Mouse (Mus musculus) heart, embryonic 14.5 days (tissue): ENCODE results near the gene Npepps. TPM values are rescaled to one million over a fixed set of nuclear protein-coding genes. Genes with fewer than 3 reads are reported as not detected.

Experiments
- ATAC-seq: fragments of 200-750 bp; cut with Nextera tagmentation; 2 replicates; pipeline ENCODE4 v1.8.0; 2017; ENCODE audit warnings: low read depth, moderate TSS enrichment; ENCODE audit not compliant: insufficient number of reproducible peaks, insufficient read depth, low FRiP score
- H3K27ac ChIP-seq, 2 experiments: fragments of 200-500 bp in 1 of 2; fragments of 300-500 bp in 1 of 2; sonication (generic) in 1 of 2; replicated peaks in 1 of 2; 2 replicates each; pipeline ENCODE4 v1.5.1; 2012 to 2014; ENCODE audit warnings: low read depth in 2 of 2, low read length in 2 of 2, control low read depth in 1 of 2, mild to moderate bottlenecking in 1 of 2, mixed read lengths in 1 of 2; ENCODE audit not compliant: control insufficient read depth in 1 of 2, insufficient read depth in 1 of 2
- H3K27me3 ChIP-seq: fragments of 300-500 bp; sonication (generic); 2 replicates; pipeline ENCODE4 v1.6.1; 2014; ENCODE audit warnings: mild to moderate bottlenecking, low read length, control low read depth; ENCODE audit not compliant: control insufficient read depth, insufficient read depth
- H3K36me3 ChIP-seq: fragments of 300-500 bp; sonication (generic); 2 replicates; pipeline ENCODE4 v1.6.1; 2014; ENCODE audit warnings: mild to moderate bottlenecking, control low read depth, low read length, mixed read lengths; ENCODE audit not compliant: control insufficient read depth, insufficient read depth
- H3K4me1 ChIP-seq, 2 experiments: fragments of 200-500 bp in 1 of 2; fragments of 300-500 bp in 1 of 2; sonication (generic) in 1 of 2; 2 replicates each; pipeline ENCODE4 v1.6.1; 2012 to 2014; ENCODE audit warnings: low read length in 2 of 2, control low read depth in 1 of 2, mixed read lengths in 1 of 2; ENCODE audit not compliant: control insufficient read depth in 2 of 2, insufficient read depth in 2 of 2
- H3K4me2 ChIP-seq: fragments of 300-500 bp; sonication (generic); 2 replicates; pipeline ENCODE4 v1.6.1; 2014; ENCODE audit warnings: mild to moderate bottlenecking, low read length
- H3K4me3 ChIP-seq, 2 experiments: fragments of 200-500 bp in 1 of 2; fragments of 300-500 bp in 1 of 2; sonication (generic) in 1 of 2; 2 replicates each; pipeline ENCODE4 v1.5.1; 2012 to 2014; ENCODE audit warnings: low read length in 2 of 2, mild to moderate bottlenecking in 2 of 2, control low read depth in 1 of 2, low read depth in 1 of 2, moderate library complexity in 1 of 2; ENCODE audit not compliant: control insufficient read depth in 1 of 2, insufficient read depth in 1 of 2
- H3K9ac ChIP-seq: fragments of 300-500 bp; sonication (generic); 2 replicates; pipeline ENCODE4 v1.6.1; 2014; ENCODE audit warnings: mild to moderate bottlenecking, low read length
- H3K9me3 ChIP-seq: fragments of 300-500 bp; sonication (generic); 2 replicates; pipeline ENCODE4 v1.6.1; 2016; ENCODE audit warnings: low read length, control low read depth; ENCODE audit not compliant: control insufficient read depth
- WGBS: fragments of 180-500 bp; shearing (Covaris S2); extraction: QIAGEN DNeasy Blood & Tissue Kit; methylation state at CpG from one replicate; pipeline ENCODE4 v1.1.7; 2014; 5-methylcytosine and 5-hydroxymethylcytosine counted together
- polyA plus RNA-seq: library from polyadenylated mRNA; unstranded; fragments of >200 nt; fragmentation: Nextera tagmentation; extraction: Ambion mirVana; gene quantifications from 2 replicates; pipeline ENCODE4 v1.2.1, GENCODE M21; 2014

Npepps gene
- polyA plus RNA-seq, 1 experiment from 2014 or later: 86.9 TPM

DNA sequence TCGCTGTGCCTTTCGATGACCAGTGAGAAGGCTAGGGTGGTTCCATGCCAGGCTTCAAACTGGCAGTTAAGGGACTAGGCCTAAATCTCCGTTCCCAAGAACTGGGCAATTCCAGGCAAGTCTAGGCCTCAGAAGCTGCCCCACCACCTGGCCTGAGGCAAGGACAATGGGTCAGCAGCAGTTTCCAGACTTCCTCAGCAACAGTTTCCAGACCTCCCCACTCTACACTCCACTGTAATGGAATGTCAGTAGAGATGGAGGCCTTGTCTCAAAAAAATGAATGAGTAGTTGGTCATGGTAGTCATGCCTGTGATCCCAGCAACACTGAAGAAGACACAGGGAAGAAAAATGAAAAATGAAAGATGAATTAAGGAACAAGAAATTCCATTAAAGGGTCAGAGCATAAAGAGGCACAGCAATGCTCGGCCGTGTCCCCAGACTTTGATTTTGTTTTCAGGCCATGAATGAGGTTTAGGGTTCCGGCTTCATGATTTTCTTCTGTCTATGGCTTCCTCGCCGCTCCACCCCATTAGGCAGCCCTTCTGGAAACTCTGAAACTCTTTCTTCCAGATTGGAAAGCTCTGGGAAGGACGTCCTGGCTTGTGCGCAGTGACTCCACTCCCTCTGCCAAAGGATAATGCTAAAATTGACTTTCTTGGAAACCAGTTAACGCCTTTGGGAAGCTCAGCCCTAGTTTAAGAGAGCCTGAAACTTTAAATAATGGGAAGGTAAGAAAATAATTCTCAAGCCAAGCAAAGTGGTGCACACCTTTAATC lies 27.0 kb upstream of the Npepps start:
- no peak for ATAC-seq
- H3K9ac ChIP-seq: no peak overlapping the region
- no peak overlapping the region for H3K4me2 ChIP-seq
- 93% methylated on average over 11 of the region's 11 CpGs for WGBS
- no peaks in the 10 kb centered on the region for H3K27me3 ChIP-seq
- H3K27ac ChIP-seq: no peak overlapping the region
- no peaks in the 10 kb centered on the region for H3K36me3 ChIP-seq
- H3K9me3 ChIP-seq: no peaks in the 10 kb centered on the region
- no peak overlapping the region for H3K4me3 ChIP-seq
- peaks cover 13 to 32% of the 10 kb centered on the region in 2 experiments for H3K4me1 ChIP-seq

DNA sequence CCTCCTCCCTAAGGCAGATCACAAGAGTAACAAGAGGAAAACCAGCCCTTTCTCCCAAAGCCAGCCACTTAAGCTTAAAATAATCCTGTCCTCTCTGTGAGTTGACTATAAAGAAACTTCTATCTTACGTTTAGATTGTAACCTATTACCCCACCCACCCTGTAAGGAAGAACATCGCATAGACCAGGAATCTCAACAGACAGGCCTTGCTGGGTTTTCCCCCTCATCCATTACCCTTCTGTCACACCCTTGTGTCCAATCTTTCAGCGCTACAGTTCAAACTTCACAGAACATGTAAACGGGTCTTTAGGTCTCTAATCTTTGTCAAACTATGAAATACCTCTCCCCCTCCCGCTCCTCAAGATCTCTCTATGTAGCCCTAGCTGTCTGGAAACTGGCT lies 24.2 kb upstream of the Npepps start:
- Histone ChIP-seq H3K27ac (no peak overlapping the region), H3K36me3 (no peaks in the 10 kb centered on the region), H3K27me3 (no peaks in the 10 kb centered on the region), H3K4me1 (peaks cover 15 to 34% of the 10 kb centered on the region in 2 experiments), H3K9ac (no peak overlapping the region), H3K4me3 (no peak overlapping the region), H3K4me2 (no peak overlapping the region), H3K9me3 (no peaks in the 10 kb centered on the region)
- ATAC-seq: no peak
- 71% methylated on average over 5 of the region's 5 CpGs for WGBS

DNA sequence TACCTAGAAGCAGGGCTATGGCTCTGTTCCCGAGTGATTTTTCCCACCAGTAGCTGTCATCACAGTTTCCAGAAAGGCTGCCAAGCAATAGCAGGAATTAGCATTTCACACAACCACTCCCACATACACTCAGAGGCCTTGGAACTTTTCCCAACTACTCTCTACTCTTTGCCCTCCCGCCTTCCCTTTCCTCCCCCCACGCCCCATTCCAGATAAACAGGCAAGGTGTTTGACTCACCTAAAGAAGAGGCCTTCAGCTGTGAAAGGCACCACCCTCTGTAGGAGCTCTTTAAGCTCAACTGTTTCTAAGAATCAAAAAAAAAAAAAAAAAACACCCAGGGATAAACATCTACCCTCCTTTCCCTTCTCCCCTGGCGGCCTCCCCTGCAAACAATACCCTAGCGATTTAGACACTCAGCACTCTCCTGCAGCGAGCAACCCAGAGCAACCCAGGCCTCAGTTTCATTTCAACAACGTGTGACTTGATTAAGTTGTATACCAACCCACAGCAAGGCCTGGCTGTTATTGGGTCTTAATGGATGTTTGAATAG lies 21.9 kb upstream of the Npepps start:
- no peaks in the 10 kb centered on the region for H3K36me3 ChIP-seq
- no peak overlapping the region for H3K4me3 ChIP-seq
- 2% methylated on average over 7 of the region's 7 CpGs for WGBS
- H3K27ac ChIP-seq: peak overlapping the region; percentile 80 to 93
- peaks cover 10 to 23% of the 10 kb centered on the region in 2 experiments for H3K4me1 ChIP-seq
- H3K9me3 ChIP-seq: no peaks in the 10 kb centered on the region
- no peaks in the 10 kb centered on the region for H3K27me3 ChIP-seq
- peak overlapping the region; percentile 1; the same call in 1 of the 2 replicates for H3K9ac ChIP-seq
- ATAC-seq: peak; percentile 81
- H3K4me2 ChIP-seq: peak overlapping the region; percentile 23

DNA sequence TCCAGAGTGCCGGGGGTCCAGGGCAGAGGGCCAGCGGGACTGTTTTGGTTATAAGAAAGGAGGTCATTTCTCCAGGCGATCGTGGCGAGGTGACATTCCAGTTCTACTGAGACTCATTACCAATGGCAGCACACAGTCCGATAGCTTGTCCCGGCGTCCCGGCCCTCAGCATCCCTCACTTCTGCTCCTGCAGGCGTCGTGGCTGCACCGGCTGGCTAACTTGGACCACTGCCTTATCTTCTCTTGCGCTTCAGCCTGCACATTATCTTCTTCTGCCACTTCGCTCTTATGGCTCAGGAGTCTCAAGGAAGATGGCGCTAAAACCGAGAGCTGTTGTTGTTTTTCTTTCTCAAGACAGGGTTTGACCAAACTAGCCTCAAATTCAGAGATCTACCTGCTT lies 21.0 kb upstream of the Npepps start:
- H3K27ac ChIP-seq: peak overlapping the region; percentile 73 to 93

DNA sequence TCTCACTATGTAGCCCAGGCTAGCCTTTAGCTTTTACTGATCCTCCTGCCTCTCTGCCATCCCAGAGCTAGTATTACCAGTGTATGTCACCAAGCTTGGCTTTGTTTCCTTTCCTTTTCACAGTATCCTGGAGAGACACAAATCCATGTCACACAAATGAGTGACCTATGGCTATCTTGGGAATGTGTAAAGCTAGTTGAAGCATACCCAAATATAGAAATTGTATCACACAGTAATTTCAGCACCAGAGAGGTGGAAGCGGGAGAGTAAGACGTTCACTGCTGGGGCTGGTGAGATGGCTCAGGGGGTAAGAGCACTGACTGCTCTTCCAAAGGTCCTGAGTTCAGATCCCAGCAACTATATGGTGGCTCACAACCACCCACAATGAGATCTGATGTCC lies 19.5 kb upstream of the Npepps start:
- Histone ChIP-seq H3K4me1 (peaks cover 10 to 27% of the 10 kb centered on the region in 2 experiments), H3K27ac (peak overlapping the region in 1 of 2 experiments; percentile 58; a peak in 2 of 4 replicates), H3K36me3 (no peaks in the 10 kb centered on the region), H3K4me3 (no peak overlapping the region), H3K9me3 (no peaks in the 10 kb centered on the region), H3K27me3 (no peaks in the 10 kb centered on the region), H3K4me2 (no peak overlapping the region), H3K9ac (no peak overlapping the region)
- peak; percentile 26; the same call in 1 of the 2 replicates for ATAC-seq
- 10% methylated on average over 2 of the region's 2 CpGs for WGBS

More for the DNA sequence above, 21.0 kb upstream of the Npepps start:
- Histone ChIP-seq H3K4me1 (peaks cover 10 to 27% of the 10 kb centered on the region in 2 experiments), H3K27me3 (no peaks in the 10 kb centered on the region), H3K9me3 (no peaks in the 10 kb centered on the region), H3K4me2 (no peak overlapping the region), H3K36me3 (no peaks in the 10 kb centered on the region), H3K4me3 (no peak overlapping the region), H3K9ac (no peak overlapping the region)
- no peak for ATAC-seq
- 71% methylated on average over 16 of the region's 16 CpGs for WGBS

DNA sequence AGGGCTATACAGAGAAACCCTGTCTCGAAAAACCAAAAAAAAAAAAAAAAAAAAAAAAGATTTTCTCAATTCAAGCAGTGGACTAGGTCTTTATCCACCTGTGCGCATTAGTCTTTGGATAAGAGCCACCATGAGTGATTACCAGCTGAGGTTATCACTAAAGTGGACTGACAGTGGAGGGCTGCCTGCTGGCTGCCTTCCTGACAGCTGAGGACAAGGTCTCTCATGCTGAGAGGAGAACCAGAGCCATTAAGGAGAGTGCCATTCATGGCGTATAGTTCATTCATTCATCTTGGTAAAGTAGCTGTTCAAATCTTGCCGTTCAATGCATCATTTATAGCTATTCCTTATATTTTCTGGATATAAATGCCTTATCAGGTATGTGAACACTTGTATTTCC lies 16.1 kb upstream of the Npepps start:
- H3K4me1 ChIP-seq: peaks cover 3 to 9% of the 10 kb centered on the region in 2 experiments
- no peak overlapping the region for H3K4me3 ChIP-seq
- H3K9me3 ChIP-seq: no peaks in the 10 kb centered on the region
- no peaks in the 10 kb centered on the region for H3K36me3 ChIP-seq
- no peak overlapping the region for H3K9ac ChIP-seq
- H3K4me2 ChIP-seq: no peak overlapping the region
- no peak overlapping the region for H3K27ac ChIP-seq
- no peaks in the 10 kb centered on the region for H3K27me3 ChIP-seq
- WGBS: 55% methylated on average over 3 of the region's 4 CpGs
- no peak for ATAC-seq

DNA sequence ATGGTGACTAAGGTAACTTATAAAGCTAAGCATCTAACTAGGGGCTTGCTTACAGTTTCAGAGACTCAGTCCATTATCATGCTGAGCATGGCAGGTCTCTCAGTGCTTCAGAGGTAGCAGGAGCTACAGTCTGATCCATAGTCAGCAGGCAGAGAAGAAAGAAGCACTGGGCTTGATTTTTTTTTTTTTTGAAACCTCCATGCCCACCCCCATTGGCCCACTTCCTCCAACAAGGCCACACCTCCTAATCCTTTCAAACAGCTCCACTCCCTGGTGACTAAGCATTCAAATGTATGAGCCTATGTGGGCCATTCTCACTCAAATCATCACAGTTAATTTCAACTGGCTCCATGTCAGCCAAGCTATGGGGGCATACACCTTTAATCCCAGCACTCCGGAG lies 12.3 kb upstream of the Npepps start:
- no peak for ATAC-seq
- no peak overlapping the region for H3K27ac ChIP-seq
- 94% methylated on average over 1 of the region's 1 CpGs for WGBS
- no peak overlapping the region for H3K4me2 ChIP-seq
- no peaks in the 10 kb centered on the region for H3K9me3 ChIP-seq
- H3K4me3 ChIP-seq: no peak overlapping the region
- H3K4me1 ChIP-seq: peaks cover 0 to 8% of the 10 kb centered on the region in 2 experiments; a peak in 1 of 4 replicates
- no peaks in the 10 kb centered on the region for H3K36me3 ChIP-seq
- H3K9ac ChIP-seq: no peak overlapping the region
- H3K27me3 ChIP-seq: no peaks in the 10 kb centered on the region
